Mouse (Mus musculus) embryonic fibroblast, embryonic 13.5 days (primary cell): ENCODE measurements around the gene Spaca6. TPM values are rescaled to one million over a fixed set of nuclear protein-coding genes. Genes with fewer than 3 reads are reported as not detected.
"Not testable (repeated sequence)": the region's sequence is repeated elsewhere in the genome, so short reads cannot be mapped to it uniquely, and the experiment has no call there.

ENCODE experiments used
- H3K27ac ChIP-seq: 2 replicates; pipeline ENCODE4 v1.5.1; 2012; ENCODE audit warnings: low read length, control low read depth, inconsistent platforms; ENCODE audit not compliant: insufficient read depth
- H3K4me1 ChIP-seq: 2 replicates; pipeline ENCODE4 v1.6.1; 2011; ENCODE audit warnings: low read length; ENCODE audit not compliant: control insufficient read depth, insufficient read depth
- H3K4me3 ChIP-seq: 2 replicates; pipeline ENCODE4 v1.5.1; 2011; ENCODE audit warnings: mild to moderate bottlenecking, control low read depth, low read length; ENCODE audit not compliant: insufficient read depth
- CTCF ChIP-seq: IDR thresholded peaks from 2 replicates; pipeline ENCODE4 v1.5.1; 2011; ENCODE audit warnings: mild to moderate bottlenecking, control low read depth, low read length, moderate library complexity, borderline replicate concordance; ENCODE audit not compliant: insufficient read depth
- POLR2A ChIP-seq: IDR thresholded peaks from 2 replicates; pipeline ENCODE4 v1.6.1; 2011; ENCODE audit warnings: low read depth, mild to moderate bottlenecking, control low read depth, low read length, moderate library complexity
- polyA plus RNA-seq: library from polyadenylated mRNA; stranded (reverse); fragments of >200 nt; gene quantifications from 2 replicates; pipeline ENCODE4 v1.2.4, GENCODE M21; 2011; ENCODE audit warnings: low read depth; ENCODE audit not compliant: missing spikeins, insufficient read length

Spaca6 gene
- polyA plus RNA-seq, 1 experiment = 140 TPM

DNA sequence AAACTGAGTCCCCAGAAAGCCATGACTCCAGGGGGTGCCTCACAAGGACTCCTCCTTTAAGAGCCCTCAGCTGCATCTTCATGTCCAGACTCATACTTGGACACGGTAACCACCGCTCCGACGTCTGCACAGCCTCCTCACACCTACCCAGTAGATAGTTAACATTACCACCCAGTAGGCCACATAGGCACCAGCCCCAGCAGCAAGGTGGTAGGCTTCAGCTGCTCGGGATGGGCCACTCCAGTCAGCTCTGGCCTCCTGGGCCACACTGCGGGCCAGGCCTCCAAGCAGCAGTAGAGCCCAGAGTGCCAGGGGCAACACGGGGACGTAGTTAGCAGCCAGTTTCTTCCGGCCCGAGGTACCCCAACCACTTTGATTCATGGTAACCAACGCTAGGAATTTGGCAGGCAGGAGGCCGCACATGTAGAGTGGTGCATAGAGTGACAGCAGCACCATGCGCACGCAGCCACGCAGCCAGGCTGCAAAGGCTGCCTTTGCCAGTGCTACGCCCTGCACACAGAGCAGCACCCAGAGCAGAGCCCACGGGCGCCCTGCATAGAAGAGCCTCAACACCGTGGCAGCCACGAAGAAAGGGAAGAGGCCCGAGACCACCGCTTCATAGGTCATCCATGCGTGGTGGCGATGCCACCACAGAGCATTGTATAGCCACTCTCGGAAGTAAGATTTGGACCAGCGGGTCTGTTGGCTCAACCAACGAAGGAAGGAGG is 16.7 kb downstream of the Spaca6 start:
- no peak overlapping the region for H3K27ac ChIP-seq
- no peak for TF ChIP-seq POLR2A
- TF ChIP-seq CTCF = no peak

GRCm38 (mm10) chr17:17844606-17845005 is 17.6 kb downstream of the Spaca6 start:
- peak overlapping the region; percentile 80 for H3K27ac ChIP-seq
- not testable (repeated sequence) for H3K4me3 ChIP-seq
- peaks cover 25% of the 10 kb centered on the region for H3K4me1 ChIP-seq

More for the DNA sequence above, 16.7 kb downstream of the Spaca6 start:
- peaks cover 28% of the 10 kb centered on the region for H3K4me1 ChIP-seq
- H3K4me3 ChIP-seq = no peak overlapping the region

- TF ChIP-seq CTCF (no peak), POLR2A (no peak)
- peaks cover 22% of the 10 kb centered on the region for H3K4me1 ChIP-seq
Measured at GRCm38 (mm10) chr17:17845187-17846027, 18.4 kb downstream of the Spaca6 start.

GRCm38 (mm10) chr17:17848988-17849387 is 22.0 kb downstream of the Spaca6 start:
- TF ChIP-seq POLR2A = no peak
- TF ChIP-seq CTCF = no peak
- Histone ChIP-seq H3K27ac (no peak overlapping the region), H3K4me3 (no peak overlapping the region), H3K4me1 (peaks cover 15% of the 10 kb centered on the region)

More at GRCm38 (mm10) chr17:17845187-17846027, 18.4 kb downstream of the Spaca6 start:
- Histone ChIP-seq H3K4me3 (no peak overlapping the region), H3K27ac (peak overlapping the region; percentile 80)

- no peak overlapping the region for H3K4me3 ChIP-seq
- TF ChIP-seq POLR2A = no peak
- no peak for TF ChIP-seq CTCF
- H3K27ac ChIP-seq = no peak overlapping the region
- peaks cover 10% of the 10 kb centered on the region for H3K4me1 ChIP-seq
Measured at GRCm38 (mm10) chr17:17849906-17850712, 23.2 kb downstream of the Spaca6 start.

- no peak within 1 kb of the TSS for H3K27ac ChIP-seq
- TF ChIP-seq POLR2A = no peak
- TF ChIP-seq CTCF = no peak
- H3K4me3 ChIP-seq = no peak within 1 kb of the TSS
- peaks cover 23% of the 10 kb centered on the region for H3K4me1 ChIP-seq
Measured at GRCm38 (mm10) chr17:17855064-17855838, 28.3 kb downstream of the Spaca6 start, which contains the start of gene Has1. Gene Has1, minus strand, starts transcription at chr17:17855205.

DNA sequence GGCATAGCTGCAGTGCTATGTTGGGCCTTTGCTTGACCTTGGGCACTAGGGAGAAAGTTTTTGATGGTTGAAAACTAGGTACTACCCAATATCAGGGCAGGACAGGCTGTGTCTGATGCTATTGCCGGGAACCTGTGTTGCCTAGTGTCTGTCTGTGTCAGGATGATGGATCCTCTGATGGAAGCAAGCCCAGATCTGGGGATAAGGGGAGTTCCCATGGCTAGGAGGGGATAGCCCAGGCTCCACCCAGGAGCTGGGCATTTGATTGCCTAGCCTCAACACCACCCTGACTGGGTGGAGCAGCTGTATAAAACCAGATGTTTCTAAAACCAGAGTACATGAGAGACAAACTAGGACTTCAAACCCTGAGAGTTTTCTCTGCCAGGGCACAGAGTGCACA is 29.7 kb downstream of the Spaca6 start:
- TF ChIP-seq CTCF = no peak
- no peak for TF ChIP-seq POLR2A
- Histone ChIP-seq H3K4me1 (peaks cover 23% of the 10 kb centered on the region), H3K4me3 (no peak overlapping the region), H3K27ac (no peak overlapping the region)

- TF ChIP-seq POLR2A = no peak
- TF ChIP-seq CTCF = no peak
- Histone ChIP-seq H3K27ac (no peak overlapping the region), H3K4me3 (no peak overlapping the region), H3K4me1 (peaks cover 23% of the 10 kb centered on the region)
Measured at GRCm38 (mm10) chr17:17857446-17857845, 30.5 kb downstream of the Spaca6 start.

- TF ChIP-seq POLR2A = no peak
- TF ChIP-seq CTCF = no peak
- Histone ChIP-seq H3K4me1 (peaks cover 19% of the 10 kb centered on the region), H3K27ac (no peak overlapping the region), H3K4me3 (no peak overlapping the region)
Measured at GRCm38 (mm10) chr17:17860110-17860509, 33.2 kb downstream of the Spaca6 start.
